Mouse (Mus musculus): ENCODE results near the gene Ranbp17.

Ranbp17 gene

DNA sequence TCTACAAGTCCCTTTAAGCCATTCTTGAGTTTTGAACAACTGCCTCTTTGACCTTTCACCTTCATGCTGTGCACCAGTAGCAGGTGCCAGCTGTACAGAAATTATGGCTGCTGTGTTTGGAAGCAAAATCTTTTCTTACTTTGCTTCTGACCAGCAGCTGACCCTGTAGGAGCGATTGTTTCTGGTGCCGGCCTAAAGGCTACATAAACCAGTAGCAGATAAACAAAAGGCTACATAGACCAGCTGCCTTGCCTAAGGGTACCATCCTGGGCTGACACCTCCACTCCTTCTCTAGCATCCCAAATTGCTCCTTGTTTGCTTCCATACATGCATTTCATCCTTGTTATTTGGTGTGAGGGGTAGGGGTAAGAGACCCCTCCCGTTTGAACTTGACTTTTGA is 279.4 kb downstream of the Ranbp17 start:
- no peak for DNase-seq (ENCODE audit: inconsistent ontology term)

DNA sequence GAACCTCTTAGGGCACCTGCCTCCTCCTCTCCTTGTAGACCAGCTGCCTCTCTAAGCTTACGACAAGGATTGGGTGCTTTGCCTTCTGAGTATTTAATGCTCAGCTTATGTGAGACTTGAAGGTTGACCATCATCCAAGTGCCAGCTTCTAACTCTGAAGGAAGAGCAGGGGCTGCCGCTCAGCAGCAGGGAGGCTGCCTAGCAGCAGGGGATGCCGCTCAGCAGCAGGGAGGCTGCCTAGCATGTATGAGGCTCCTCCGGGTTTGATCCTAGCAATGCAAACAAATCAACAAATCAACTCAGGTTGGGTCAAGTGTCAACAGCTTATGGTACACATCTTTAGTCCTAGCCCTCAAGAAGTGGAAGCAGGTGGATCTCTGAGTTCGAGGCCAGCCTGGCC is 281.5 kb downstream of the Ranbp17 start:
- DNase-seq (ENCODE audit: inconsistent ontology term), result no peak

DNA sequence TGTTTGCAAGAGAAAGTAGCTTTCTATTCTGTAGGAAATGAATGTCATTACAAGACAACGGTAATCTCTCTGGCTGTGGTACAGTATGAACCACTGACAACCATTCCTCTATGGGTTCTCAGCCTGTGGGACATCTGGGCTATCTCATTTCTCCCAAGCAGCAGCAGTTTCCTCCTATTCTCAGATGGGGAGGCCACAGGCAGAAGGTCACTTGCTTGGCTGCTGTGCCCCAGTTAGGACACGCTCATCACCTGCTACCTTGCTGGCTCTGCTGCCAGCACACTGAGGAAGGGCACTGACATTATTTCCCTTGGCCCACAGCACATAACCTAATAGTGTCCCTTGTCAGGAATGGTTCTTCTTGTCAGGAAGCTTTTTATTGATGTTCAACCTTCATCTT is 285.4 kb downstream of the Ranbp17 start:
- DNase-seq (ENCODE audit: inconsistent ontology term), result no peak

- no peak for DNase-seq (ENCODE audit: inconsistent ontology term)
These were observed 287.0 kb downstream of the Ranbp17 start for GRCm38 (mm10) chr11:33226516-33226915.

GRCm38 (mm10) chr11:33221566-33222365 is 291.8 kb downstream of the Ranbp17 start:
- DNase-seq (ENCODE audit: inconsistent ontology term), result no peak

DNA sequence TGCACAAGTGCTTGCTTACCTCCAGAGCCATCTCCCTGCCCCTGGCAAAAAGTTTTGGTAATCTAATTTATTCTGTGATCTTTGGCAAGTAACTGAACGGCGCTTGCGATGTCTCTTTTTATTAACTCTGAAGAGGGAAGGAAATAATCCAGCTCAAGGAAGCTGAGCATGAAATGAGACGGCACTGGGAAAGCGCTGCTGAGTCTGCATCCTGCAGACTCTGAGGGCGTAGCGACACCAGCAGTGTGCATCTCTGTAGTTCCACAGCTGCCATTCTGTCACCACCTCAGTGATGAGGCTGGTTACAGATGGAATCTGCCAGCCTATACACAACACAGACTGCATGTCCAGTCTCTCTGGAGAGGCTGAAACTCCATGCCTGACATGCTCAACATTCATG is 292.8 kb downstream of the Ranbp17 start:
- DNase-seq (ENCODE audit: inconsistent ontology term), result no peak

- peak; percentile 37 for DNase-seq (ENCODE audit: inconsistent ontology term)
These were observed 296.0 kb downstream of the Ranbp17 start for GRCm38 (mm10) chr11:33217384-33218079.

GRCm38 (mm10) chr11:33207411-33207810 is 306.1 kb downstream of the Ranbp17 start:
- no peak for DNase-seq (ENCODE audit: inconsistent ontology term)

DNA sequence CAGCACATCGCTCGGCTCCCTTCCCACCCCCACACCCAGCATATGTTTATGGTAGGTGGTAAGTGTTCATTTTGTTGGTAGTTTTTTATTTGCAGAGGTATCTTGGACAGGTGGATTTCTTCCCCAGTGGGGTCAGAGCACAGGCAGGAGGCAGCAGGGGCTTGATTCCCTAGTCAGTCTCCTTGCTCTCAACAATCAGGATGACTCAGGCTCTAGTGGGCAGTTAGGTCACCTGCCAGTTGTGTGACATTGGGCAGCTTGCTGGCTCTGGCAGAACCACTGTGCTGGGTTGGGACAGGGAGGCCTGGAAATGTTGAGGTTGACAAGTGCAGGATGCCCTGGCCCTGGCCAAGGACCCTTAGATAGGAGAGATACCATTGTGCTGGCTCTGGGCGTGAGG is 308.6 kb downstream of the Ranbp17 start:
- no peak for DNase-seq (ENCODE audit: inconsistent ontology term)

DNA sequence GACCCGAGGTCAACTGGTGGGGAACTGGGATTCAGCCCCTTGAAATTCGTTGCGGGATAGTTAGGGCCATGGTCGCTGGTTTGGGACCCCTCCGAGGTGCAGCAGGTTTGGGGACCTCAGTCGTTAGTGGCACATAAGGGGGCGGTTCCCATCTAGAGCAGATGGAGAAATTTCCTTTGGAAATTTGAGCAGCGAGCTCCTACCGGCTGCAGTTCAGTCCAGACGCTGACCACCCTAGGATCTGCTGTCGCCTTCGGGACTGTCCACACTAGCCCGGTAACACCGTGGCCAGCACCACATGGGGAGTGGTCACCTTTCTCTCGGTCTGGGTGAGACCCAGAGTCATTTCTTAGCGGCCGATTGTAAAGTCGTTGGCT is 309.2 kb downstream of the Ranbp17 start:
- DNase-seq (ENCODE audit: inconsistent ontology term), result peak; percentile 20

- DNase-seq (ENCODE audit: inconsistent ontology term), result peak; percentile 59
These were observed 309.9 kb downstream of the Ranbp17 start, which contains the start of gene Tlx3 for GRCm38 (mm10) chr11:33203383-33204328. TSS of gene Tlx3 (minus strand) at chr11:33203589.

DNA sequence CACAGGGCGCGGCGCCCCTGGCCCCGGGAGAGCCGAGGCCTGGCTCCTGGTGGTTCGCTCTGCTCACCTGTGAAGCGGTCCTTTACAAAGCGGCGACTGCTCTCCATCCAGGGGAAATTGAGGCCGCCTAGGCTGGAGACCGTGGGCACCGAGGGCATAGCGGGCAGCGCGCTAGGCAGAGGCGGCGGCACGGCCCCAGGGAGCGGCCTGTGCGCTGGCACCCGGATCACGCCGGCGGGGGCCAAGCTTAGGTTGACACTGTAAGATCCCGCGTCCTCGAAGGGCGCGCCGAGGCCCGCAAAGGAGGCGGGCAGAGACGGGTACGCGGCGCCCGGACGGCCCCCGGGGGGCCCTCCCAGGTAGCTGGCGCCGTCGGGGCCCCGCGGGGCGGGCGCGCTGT is 310.6 kb downstream of the Ranbp17 start:
- DNase-seq (ENCODE audit: inconsistent ontology term), result no peak

DNA sequence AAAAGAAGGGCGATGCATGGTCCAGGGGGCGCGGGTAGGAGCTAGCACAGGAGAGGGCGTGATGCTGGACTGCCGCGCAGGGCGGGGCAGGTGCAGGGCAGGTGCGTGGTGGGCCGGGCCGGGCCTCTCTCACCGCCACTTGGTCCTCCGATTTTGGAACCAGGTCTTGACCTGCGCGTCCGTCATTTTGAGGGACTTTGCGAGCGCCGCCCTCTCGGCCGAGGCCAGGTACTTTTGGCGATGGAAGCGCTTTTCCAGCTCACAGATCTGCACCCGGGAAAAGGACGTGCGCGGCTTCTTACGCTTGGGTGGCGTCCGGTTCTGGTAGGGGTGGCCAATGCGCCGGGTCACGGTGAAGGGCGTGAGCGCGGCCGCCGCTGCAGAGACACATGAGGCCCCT is 311.2 kb downstream of the Ranbp17 start:
- DNase-seq (ENCODE audit: inconsistent ontology term), result no peak

- no peak for DNase-seq (ENCODE audit: inconsistent ontology term)
These were observed 311.9 kb downstream of the Ranbp17 start for GRCm38 (mm10) chr11:33201626-33202010.

- DNase-seq (ENCODE audit: inconsistent ontology term), result peak; percentile 49
These were observed 312.6 kb downstream of the Ranbp17 start for GRCm38 (mm10) chr11:33200764-33201625.

DNA sequence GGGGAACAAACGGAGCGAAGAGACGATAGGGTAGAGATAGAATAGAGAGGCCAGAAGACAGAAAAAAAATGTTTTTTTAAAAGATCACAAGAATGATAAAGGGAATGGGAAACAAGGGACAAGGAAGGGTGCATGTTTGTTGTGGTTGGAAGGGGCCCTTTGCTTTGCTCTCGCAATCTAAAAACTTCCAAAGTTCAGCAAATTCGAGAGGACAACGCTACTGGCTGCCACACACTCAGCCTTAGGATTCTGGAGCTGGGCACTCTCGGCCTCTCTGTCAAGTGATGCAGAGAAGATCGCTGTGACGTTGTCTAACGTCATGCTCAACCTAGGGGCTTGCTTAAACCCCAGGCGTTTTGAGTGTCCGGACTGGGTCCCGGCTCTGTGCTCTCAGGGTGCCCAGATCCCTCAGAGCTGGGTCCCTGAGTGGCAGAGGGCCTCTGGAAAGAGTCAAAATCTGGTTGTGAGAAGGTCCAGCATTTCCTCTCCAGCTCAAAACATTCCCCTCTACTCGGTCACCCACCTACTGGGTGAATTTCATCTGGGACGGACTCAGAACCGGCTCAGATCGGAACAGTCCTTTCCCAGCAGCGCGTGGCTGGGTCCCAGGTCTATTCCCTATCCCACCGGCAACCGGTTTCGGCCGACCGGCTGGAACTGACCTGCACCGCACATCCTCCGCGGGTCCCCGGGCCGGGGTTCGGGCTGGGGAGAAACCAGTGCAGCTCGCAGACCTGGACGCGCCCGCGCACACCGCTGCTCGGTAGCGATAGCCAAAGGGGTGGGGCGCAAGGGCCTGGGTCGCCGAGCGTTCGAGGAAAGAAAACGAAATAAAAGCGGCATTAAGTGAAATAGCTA is 313.4 kb downstream of the Ranbp17 start:
- DNase-seq (ENCODE audit: inconsistent ontology term), result no peak

DNA sequence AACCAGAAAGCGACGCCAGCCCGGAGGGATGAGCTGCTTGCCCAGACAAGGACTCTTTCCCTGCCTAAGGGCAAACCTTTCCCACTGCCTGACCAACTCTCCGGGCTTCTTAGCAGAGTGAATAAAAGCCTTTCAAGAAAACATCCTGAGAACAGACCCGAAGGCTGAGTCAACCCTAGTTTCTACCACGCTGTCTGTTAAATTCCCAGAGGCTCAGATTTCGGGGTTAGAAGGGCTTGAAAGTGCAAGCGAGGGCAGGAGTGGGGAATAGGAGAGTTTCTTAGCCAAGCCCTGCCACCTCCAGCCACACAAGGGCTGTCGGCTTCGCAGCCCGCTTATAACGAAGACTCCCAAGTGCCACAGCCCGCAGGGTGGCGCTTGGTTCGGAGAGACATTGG is 314.4 kb downstream of the Ranbp17 start:
- DNase-seq (ENCODE audit: inconsistent ontology term), result no peak

GRCm38 (mm10) chr11:33198351-33199116 is 315.0 kb downstream of the Ranbp17 start:
- no peak for DNase-seq (ENCODE audit: inconsistent ontology term)

GRCm38 (mm10) chr11:33197673-33198072 is 315.9 kb downstream of the Ranbp17 start:
- DNase-seq (ENCODE audit: inconsistent ontology term), result no peak
